Mouse (Mus musculus) hindbrain, embryonic 14.5 days (tissue): Measurements from ENCODE around the gene Rasgef1b. TPM values are rescaled to one million over a fixed set of nuclear protein-coding genes. Genes with fewer than 3 reads are reported as not detected.

Experiments
- ATAC-seq: fragments of 200-750 bp; cut with Nextera tagmentation; 2 replicates; pipeline ENCODE4 v1.8.0; 2017; ENCODE audit warnings: moderate number of reproducible peaks, mild to moderate bottlenecking, moderate TSS enrichment, moderate library complexity; ENCODE audit not compliant: low FRiP score
- DNase-seq: peaks from one replicate; pipeline ENCODE4 v3.0.0-alpha.2; 2015; ENCODE audit warnings: low spot score
- H3K27ac ChIP-seq: fragments of 300-500 bp; sonication (generic); 2 replicates; pipeline ENCODE4 v1.5.1; 2014; ENCODE audit warnings: mild to moderate bottlenecking, moderate library complexity
- H3K27me3 ChIP-seq: fragments of 300-500 bp; sonication (generic); 2 replicates; pipeline ENCODE4 v1.6.1; 2014; ENCODE audit warnings: mild to moderate bottlenecking, low read length, mixed read lengths; ENCODE audit not compliant: control insufficient read depth, insufficient read depth
- H3K36me3 ChIP-seq: fragments of 300-500 bp; sonication (generic); replicated peaks from 2 replicates; pipeline ENCODE4 v1.6.1; 2014; ENCODE audit not compliant: control insufficient read depth, insufficient read depth
- H3K4me1 ChIP-seq: fragments of 300-500 bp; sonication (generic); replicated peaks from 2 replicates; pipeline ENCODE4 v1.6.1; 2014; ENCODE audit warnings: antibody characterized with exemption, low read length, mixed read lengths; ENCODE audit not compliant: control insufficient read depth, insufficient read depth
- H3K4me2 ChIP-seq: fragments of 300-500 bp; sonication (generic); replicated peaks from 2 replicates; pipeline ENCODE4 v1.6.1; 2014; ENCODE audit warnings: mild to moderate bottlenecking, moderate library complexity
- H3K4me3 ChIP-seq: fragments of 300-500 bp; sonication (generic); replicated peaks from 2 replicates; pipeline ENCODE4 v1.5.1; 2014; ENCODE audit warnings: mild to moderate bottlenecking, low read length
- H3K9ac ChIP-seq: fragments of 300-500 bp; sonication (generic); 2 replicates; pipeline ENCODE4 v1.6.1; 2014
- H3K9me3 ChIP-seq: fragments of 300-500 bp; sonication (generic); 2 replicates; pipeline ENCODE4 v1.6.1; 2016; ENCODE audit warnings: low read length; ENCODE audit not compliant: control insufficient read depth
- WGBS: fragments of 180-500 bp; shearing (Covaris S2); extraction: QIAGEN DNeasy Blood & Tissue Kit; methylation state at CpG from one replicate; pipeline ENCODE4 v1.1.7; 2014; 5-methylcytosine and 5-hydroxymethylcytosine counted together
- polyA plus RNA-seq: library from polyadenylated mRNA; unstranded; fragments of >200 nt; fragmentation: Nextera tagmentation; extraction: Ambion mirVana; gene quantifications from 2 replicates; pipeline ENCODE4 v1.2.1, GENCODE M21; 2014

Gene Rasgef1b
- polyA plus RNA-seq, 1 experiment from 2014 or later, result 51.5 TPM

- DNase-seq (no peak), ATAC-seq (no peak)
- no peak overlapping the region for H3K4me2 ChIP-seq
- H3K9me3 ChIP-seq, result no peaks in the 10 kb centered on the region
- H3K36me3 ChIP-seq, result no peaks in the 10 kb centered on the region
- peaks cover 13% of the 10 kb centered on the region for H3K27me3 ChIP-seq
- WGBS, result 91% methylated on average over 9 of the region's 9 CpGs
- no peak overlapping the region for H3K9ac ChIP-seq
- no peak overlapping the region for H3K4me3 ChIP-seq
- no peak overlapping the region for H3K27ac ChIP-seq
- peaks cover 23% of the 10 kb centered on the region for H3K4me1 ChIP-seq
Observed at GRCm38 (mm10) chr5:99380882-99381281, 348.0 kb downstream of the Rasgef1b start.

- Histone ChIP-seq H3K9ac (no peak overlapping the region), H3K4me3 (no peak overlapping the region), H3K36me3 (no peaks in the 10 kb centered on the region), H3K27me3 (peaks cover 13% of the 10 kb centered on the region), H3K27ac (no peak overlapping the region), H3K4me1 (peaks cover 18% of the 10 kb centered on the region), H3K9me3 (no peaks in the 10 kb centered on the region), H3K4me2 (no peak overlapping the region)
- DNase-seq, result no peak
- 49% methylated on average over 12 of the region's 12 CpGs for WGBS
- ATAC-seq, result no peak
Observed at GRCm38 (mm10) chr5:99380166-99380565, 348.7 kb downstream of the Rasgef1b start.

- Histone ChIP-seq H3K4me2 (no peak overlapping the region), H3K9ac (no peak overlapping the region), H3K36me3 (no peaks in the 10 kb centered on the region), H3K27me3 (peaks cover 2% of the 10 kb centered on the region; the same call in 1 of the 2 replicates), H3K27ac (no peak overlapping the region; the same call in 1 of the 2 replicates), H3K4me3 (no peak overlapping the region), H3K9me3 (no peaks in the 10 kb centered on the region), H3K4me1 (peaks cover 18% of the 10 kb centered on the region)
- DNase-seq (no peak), ATAC-seq (no peak)
- 70% methylated on average over 11 of the region's 11 CpGs for WGBS
Observed at GRCm38 (mm10) chr5:99378437-99379226, 350.2 kb downstream of the Rasgef1b start.

- Histone ChIP-seq H3K27ac (no peak overlapping the region), H3K9me3 (no peaks in the 10 kb centered on the region), H3K27me3 (no peaks in the 10 kb centered on the region; the same call in 1 of the 2 replicates), H3K36me3 (no peaks in the 10 kb centered on the region), H3K4me3 (no peak overlapping the region), H3K9ac (no peak overlapping the region), H3K4me2 (no peak overlapping the region), H3K4me1 (peaks cover 18% of the 10 kb centered on the region)
- 82% methylated on average over 7 of the region's 7 CpGs for WGBS
- ATAC-seq, result no peak
- DNase-seq, result no peak
Observed at GRCm38 (mm10) chr5:99375725-99376124, 353.1 kb downstream of the Rasgef1b start.

- Histone ChIP-seq H3K9ac (no peak overlapping the region), H3K27ac (no peak overlapping the region), H3K4me3 (no peak overlapping the region), H3K4me2 (no peak overlapping the region), H3K4me1 (peaks cover 14% of the 10 kb centered on the region), H3K27me3 (no peaks in the 10 kb centered on the region; the same call in 1 of the 2 replicates), H3K9me3 (no peaks in the 10 kb centered on the region), H3K36me3 (no peaks in the 10 kb centered on the region)
- ATAC-seq (no peak), DNase-seq (no peak)
- 90% methylated on average over 6 of the region's 6 CpGs for WGBS
Observed at GRCm38 (mm10) chr5:99374460-99374859, 354.4 kb downstream of the Rasgef1b start.

- H3K9me3 ChIP-seq, result no peaks in the 10 kb centered on the region
- H3K4me2 ChIP-seq, result no peak overlapping the region
- H3K36me3 ChIP-seq, result no peaks in the 10 kb centered on the region
- no peak overlapping the region for H3K4me3 ChIP-seq
- H3K27me3 ChIP-seq, result no peaks in the 10 kb centered on the region; the same call in 1 of the 2 replicates
- H3K9ac ChIP-seq, result no peak overlapping the region
- WGBS, result 78% methylated on average over 8 of the region's 8 CpGs
- ATAC-seq (no peak), DNase-seq (no peak)
- no peak overlapping the region for H3K27ac ChIP-seq
- peaks cover 6% of the 10 kb centered on the region for H3K4me1 ChIP-seq
Observed at GRCm38 (mm10) chr5:99373570-99374151, 355.2 kb downstream of the Rasgef1b start.

GRCm38 (mm10) chr5:99370636-99371035 lies 358.2 kb downstream of the Rasgef1b start:
- H3K9ac ChIP-seq, result no peak overlapping the region
- H3K27me3 ChIP-seq, result no peaks in the 10 kb centered on the region
- no peak overlapping the region for H3K27ac ChIP-seq
- H3K4me3 ChIP-seq, result no peak overlapping the region
- ATAC-seq (no peak), DNase-seq (no peak)
- H3K36me3 ChIP-seq, result no peaks in the 10 kb centered on the region
- 93% methylated on average over 5 of the region's 5 CpGs for WGBS
- no peak overlapping the region for H3K4me2 ChIP-seq
- no peaks in the 10 kb centered on the region for H3K4me1 ChIP-seq
- no peaks in the 10 kb centered on the region for H3K9me3 ChIP-seq

GRCm38 (mm10) chr5:99369256-99369655 lies 359.6 kb downstream of the Rasgef1b start:
- Histone ChIP-seq H3K4me2 (no peak overlapping the region), H3K4me1 (no peaks in the 10 kb centered on the region)
- WGBS, result 88% methylated on average over 6 of the region's 6 CpGs

GRCm38 (mm10) chr5:99368615-99369014 lies 360.2 kb downstream of the Rasgef1b start:
- Histone ChIP-seq H3K4me3 (no peak overlapping the region), H3K36me3 (no peaks in the 10 kb centered on the region), H3K4me2 (no peak overlapping the region), H3K27me3 (no peaks in the 10 kb centered on the region), H3K9ac (no peak overlapping the region), H3K4me1 (no peaks in the 10 kb centered on the region), H3K27ac (no peak overlapping the region), H3K9me3 (no peaks in the 10 kb centered on the region)
- WGBS, result 94% methylated on average over 1 of the region's 1 CpGs
- DNase-seq (no peak), ATAC-seq (no peak)

More at GRCm38 (mm10) chr5:99369256-99369655, 359.6 kb downstream of the Rasgef1b start:
- Histone ChIP-seq H3K4me3 (no peak overlapping the region), H3K36me3 (no peaks in the 10 kb centered on the region), H3K9ac (no peak overlapping the region), H3K27ac (no peak overlapping the region), H3K9me3 (no peaks in the 10 kb centered on the region), H3K27me3 (no peaks in the 10 kb centered on the region)
- ATAC-seq (no peak), DNase-seq (no peak)
